15 mouse cellular contexts compared by ENCODE assay signal in genomic region chr14:114969020-114969419, GRCm38 (mm10).
"Had no signal": no experiment of that assay in that cellular context is flagged by ENCODE, and none has a peak within 500 bp of the region (broad histone marks: within the 10 kb centered on the region; RNA-seq: fewer than 3 reads in every experiment).

No protein-coding gene starts in this region.

- ATAC-seq: lung, postnatal 0 days had no signal

- H3K36me3 ChIP-seq: kidney, embryonic 15.5 days; limb, embryonic 10.5 days; liver, embryonic 15.5 days; midbrain, embryonic 10.5 days; neural tube, embryonic 15.5 days had no signal

- H3K4me1 ChIP-seq: kidney, embryonic 15.5 days; liver, embryonic 15.5 days had no signal

- H3K4me2 ChIP-seq: kidney, embryonic 15.5 days; liver, embryonic 11.5 days; liver, embryonic 15.5 days; neural tube, embryonic 15.5 days had no signal

- H3K9ac ChIP-seq: kidney, embryonic 15.5 days; liver, embryonic 15.5 days; neural tube, embryonic 15.5 days had no signal

- DNase-seq: kidney, postnatal 25 days; lung, adult 2 months; lung, postnatal 4 days; midbrain, embryonic 14.5 days; right cerebral cortex, adult 18-20 months; right cerebral cortex, postnatal 25 days had no signal

- H3K27ac ChIP-seq: kidney, embryonic 15.5 days; left cerebral cortex, adult 2 months; limb, embryonic 10.5 days; liver, embryonic 15.5 days; midbrain, embryonic 10.5 days; neural tube, embryonic 15.5 days had no signal

- H3K4me3 ChIP-seq: kidney, embryonic 15.5 days; left cerebral cortex, adult 2 months; limb, embryonic 10.5 days; liver, embryonic 15.5 days; midbrain, embryonic 10.5 days; myocyte; neural tube, embryonic 15.5 days had no signal

- H3K27me3 ChIP-seq: kidney, embryonic 15.5 days; liver, embryonic 15.5 days; neural tube, embryonic 15.5 days had no signal

- H3K9me3 ChIP-seq: kidney, embryonic 15.5 days; limb, embryonic 10.5 days; liver, embryonic 15.5 days; midbrain, embryonic 10.5 days; neural tube, embryonic 15.5 days had no signal
